Mouse (Mus musculus) lung, postnatal 0 days (tissue): Measurements from ENCODE around the gene Lrrk1.

Experiments
- CTCF ChIP-seq: IDR thresholded peaks from 2 replicates; pipeline ENCODE4 v1.5.1; 2016; ENCODE audit warnings: antibody characterized with exemption, mild to moderate bottlenecking
- EP300 ChIP-seq: IDR thresholded peaks from 2 replicates; pipeline ENCODE4 v1.6.1; 2016; ENCODE audit warnings: antibody characterized with exemption, mild to moderate bottlenecking, control low read depth

DNA sequence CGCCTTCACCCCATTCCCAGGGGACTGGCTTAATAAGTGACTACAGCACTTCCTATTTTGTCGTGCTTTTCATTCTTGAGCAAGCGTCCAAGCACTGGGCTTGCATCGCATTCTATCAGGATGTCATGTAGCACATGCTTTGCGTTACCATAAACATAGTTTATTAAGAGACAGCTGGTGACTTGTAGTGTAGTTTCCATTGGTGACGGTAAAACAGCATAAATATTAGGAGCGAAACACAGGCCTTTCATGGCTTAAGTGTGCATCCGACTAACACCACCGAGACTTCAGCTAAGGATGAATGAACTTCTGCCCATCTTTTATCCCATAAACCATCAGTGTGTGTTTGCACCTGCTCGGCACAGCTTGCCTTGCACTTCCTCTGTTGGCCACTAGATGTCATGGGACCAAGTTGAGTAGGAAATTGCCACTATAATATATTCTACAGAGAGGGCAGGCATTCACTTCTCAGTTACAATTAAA, 46.3 kb upstream of the Lrrk1 start:
- TF ChIP-seq CTCF (peak; percentile 94), EP300 (no peak)
